Mouse (Mus musculus): ENCODE data around the gene Pygo2. TPM values are rescaled to one million over a fixed set of nuclear protein-coding genes. Genes with fewer than 3 reads are reported as not detected.

Pygo2 gene
- polyA plus RNA-seq, 2 experiments from 2014 or later = 8.6 to 9.6 TPM

DNA sequence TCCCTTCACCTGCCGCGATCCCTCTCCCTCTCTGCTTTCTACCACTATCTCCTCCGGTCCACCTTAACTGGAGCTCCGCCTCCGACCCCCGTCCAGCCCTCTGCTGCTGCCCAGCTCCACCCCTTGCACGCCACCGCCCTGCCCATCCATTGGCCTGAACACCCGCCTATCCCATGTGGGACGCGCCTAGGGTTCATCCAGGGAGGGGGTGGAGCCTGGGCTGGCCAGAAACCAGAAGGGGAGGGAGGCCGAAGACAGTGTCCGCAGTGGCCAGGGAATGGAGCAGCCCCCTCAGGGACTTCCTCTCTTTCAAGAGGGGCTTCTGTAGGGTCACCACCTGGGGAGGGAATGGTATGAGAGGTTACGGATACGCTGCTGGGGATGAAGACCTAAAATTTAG, 36.4 kb upstream of the Pygo2 start:
- ATAC-seq = peak; percentile 79

DNA sequence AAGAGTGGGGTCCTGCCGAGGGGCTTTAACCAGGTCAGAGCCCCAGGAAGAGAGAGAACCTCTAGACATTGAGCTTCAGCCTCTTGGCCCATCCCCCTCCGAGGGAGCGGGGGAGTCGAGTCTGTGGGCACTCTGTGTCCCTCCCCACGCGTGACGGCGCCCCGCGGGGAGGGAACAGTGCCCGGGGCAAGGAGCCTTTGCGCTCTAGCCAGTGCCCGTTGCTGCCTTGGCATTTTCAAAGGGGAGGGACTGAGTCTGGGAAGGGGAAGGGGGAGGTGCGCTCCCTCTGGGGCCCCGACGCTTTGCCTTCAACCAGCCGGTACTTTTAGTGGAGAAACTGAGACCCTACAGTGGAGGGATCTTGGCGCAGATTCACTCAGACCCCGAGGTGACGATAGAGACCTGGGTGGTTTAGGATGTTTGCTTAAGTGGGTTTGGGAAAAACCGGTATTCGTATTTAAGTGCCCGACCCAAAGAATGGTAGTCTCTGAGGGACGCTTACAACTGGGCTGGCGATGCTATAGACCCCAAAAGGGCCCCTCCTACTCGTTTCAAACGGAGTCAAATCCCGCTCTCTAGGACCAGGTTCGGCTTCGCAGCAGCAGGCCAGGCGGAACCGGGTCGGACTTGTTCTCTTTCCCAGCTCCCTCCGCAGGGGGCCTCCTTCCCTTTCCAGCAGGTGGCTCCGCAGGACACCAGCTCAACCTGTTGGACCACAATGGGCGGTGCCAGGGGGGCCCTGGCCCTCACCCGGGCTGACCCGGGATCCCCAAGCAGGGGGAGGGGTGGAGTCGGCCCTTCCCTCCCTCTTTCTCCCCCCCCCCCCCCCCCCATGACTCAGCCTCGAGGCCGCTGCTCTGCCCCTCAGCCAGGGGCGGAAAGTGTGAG, 35.8 kb upstream of the Pygo2 start, which contains the start of gene Zbtb7b:
Gene Zbtb7b (minus strand): TSS at position 771 of the 888 bp plus-strand sequence.
- ATAC-seq = peak; percentile 8

DNA sequence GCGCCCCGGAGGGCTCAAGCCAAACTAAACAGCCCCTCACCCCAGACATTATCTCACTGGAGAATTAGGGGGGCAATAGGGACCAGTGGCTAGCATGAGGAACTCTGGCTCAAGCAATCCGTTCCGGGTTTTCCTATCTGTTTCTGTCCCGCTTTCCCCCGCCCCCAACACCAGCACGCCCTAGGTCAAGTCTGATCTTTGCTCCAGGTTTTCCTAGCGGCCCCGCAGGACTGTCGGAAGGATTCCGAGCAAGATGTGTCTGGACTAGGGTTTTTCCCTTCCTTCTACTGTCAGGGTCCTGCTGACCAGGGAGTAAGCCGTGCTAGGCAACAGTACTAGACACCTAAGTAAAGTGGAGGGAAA, 35.1 kb upstream of the Pygo2 start:
- no peak for ATAC-seq

DNA sequence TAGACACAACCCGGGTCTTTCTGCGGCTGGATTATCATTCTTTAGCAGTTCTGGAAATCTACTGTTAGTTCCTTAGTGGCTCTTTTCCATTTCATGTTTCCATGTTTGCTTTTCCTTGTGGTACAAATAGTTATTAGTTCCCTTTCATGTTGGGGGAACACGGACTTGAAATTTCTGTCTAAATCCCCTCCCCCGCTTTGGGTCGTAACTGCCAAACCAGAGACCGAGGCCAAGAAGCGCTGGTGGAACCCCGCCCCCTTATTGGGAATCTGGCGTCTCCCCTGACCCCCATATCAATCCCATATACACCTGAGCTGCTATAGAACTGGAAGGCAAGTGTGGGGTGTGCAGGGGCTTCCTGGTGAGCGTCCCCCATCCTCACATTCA, 34.6 kb upstream of the Pygo2 start:
- no peak for ATAC-seq

DNA sequence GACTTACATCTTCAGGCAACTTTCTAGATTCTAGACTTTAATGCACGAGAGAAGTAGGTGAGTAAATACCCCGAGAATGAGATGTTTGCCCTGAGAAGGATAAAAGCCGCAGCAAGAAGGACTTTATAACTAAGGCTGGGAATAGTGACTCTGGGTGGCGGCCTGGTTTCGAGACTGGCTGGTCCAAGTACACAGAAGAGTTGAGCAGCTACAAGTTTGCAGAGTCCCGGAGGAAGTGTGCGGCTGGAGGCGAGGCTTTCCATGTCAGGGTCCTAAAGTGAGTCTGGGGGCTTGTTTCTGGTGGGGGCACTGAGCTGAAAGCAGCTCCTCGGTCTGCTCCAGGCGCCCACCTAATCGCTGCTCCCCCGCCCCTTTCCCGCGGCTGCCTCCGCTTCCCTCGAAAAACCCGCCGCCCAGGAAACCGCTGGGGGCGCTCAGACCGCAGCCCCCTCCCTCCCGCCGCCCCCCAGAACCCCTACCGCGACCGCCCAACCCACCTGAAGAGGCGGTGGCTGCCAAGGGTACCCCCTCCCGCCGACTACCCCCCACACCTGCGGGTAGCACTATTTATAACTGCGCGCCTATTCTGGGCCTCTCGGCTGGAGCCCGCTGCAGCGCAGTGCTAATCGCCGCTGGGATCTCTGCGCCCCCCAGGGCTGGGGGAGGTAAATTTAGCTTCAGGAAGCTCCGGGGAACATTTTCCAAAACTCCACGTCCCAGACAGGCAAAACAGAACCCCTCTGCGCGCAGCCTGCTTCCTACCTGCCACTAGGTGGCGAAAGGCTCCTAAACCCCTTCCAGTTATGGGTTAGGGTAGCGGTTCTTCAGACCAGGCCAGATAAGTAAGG, 34.0 kb upstream of the Pygo2 start:
- ATAC-seq = no peak

DNA sequence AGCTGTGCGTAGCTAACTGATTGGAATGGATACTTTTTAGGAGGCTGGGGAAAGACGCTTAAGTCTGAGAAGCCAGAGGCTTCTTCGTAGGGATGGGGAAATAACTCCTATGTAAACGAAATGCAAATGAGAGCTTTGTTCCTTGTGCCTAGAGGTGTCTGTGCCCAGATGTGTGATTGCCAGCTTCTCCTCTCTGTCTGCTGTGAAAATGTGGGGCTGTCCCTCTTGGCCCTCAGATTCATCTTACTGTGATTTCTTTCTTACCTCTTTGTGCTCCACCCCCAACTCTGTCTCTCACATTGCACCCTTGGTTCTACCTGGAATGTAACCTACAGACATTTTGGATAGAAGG, 33.4 kb upstream of the Pygo2 start:
- ATAC-seq = no peak

DNA sequence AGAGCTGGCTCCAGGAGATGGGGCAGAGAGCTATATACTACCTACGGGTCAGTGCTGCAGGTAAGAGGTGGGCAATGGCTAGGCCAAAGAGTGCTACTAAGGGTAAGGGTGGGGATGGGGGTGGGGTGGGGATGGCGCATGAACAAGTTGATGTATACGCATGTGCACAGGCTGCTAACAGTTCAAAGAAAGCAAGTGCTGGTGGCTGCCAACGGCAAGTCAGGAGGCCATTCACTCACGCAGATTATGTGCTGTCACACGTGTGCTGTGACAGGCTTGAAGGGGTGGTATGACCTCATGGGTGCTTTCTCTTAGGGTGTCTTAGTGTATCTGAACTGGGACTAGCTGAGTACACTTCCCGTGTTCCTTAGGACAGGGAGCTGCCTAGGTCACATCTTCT, 28.7 kb upstream of the Pygo2 start:
- ATAC-seq = no peak

DNA sequence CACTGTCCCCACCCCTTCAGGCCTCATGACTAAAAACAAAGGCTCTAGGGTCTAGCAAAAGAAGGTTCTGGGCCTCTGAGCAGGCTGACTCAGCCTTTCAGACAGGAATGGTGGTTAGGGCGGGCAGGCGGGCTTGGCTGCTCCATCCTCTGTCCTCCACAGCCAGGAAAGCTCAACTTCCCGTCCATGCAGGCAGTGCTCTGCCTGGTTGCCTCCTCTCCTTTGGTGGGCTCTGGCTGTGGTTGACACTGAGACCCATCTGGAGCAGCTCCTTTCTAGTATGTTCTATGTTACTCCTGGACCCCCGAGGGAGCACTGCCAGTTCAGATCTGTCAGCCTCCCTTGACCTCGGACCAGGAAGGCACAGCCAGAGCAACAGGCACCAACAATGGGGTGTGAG, 27.3 kb upstream of the Pygo2 start, which contains the start of gene Lenep:
Gene Lenep (minus strand): TSS at position 101 of the 400 bp plus-strand sequence.
- no peak for ATAC-seq

DNA sequence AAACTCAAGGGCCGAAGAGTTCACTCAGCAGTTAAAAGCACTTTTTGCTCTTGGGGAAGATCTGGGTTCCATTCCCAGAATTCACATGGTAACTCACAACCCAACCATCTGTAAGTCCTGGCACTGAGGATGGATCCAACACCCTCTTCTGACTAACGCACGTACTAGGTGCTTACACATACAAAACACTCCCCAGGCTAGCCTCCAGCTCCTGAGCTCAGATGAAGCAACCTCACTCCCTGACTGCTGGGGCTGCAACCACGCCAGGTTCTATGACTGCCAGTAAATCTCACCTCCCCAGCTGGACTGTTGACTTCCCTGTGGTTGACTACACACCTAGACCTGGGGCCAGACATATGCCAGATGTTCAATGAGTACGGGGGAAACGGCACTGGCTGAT, 23.1 kb upstream of the Pygo2 start:
- no peak for ATAC-seq

DNA sequence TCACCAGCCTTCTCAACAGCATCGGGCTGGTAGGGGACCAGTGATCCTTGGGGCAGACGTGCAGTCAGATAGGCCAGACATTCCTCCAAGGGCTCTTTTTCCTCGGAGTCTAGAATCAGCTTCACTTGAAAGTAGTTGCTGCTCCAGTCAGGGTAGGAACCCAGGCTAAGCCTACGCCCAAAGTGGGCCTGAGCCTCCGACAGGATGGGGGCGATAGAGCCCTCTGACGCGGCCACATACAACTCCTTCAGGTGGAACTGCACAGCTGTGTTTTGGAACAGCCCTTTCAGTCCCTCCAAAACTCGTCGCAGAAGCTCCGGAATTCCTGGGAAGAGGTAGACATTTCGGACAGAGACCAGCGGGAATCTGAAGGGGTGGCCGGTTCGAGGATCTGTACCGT, 21.6 kb upstream of the Pygo2 start:
- ATAC-seq = no peak

DNA sequence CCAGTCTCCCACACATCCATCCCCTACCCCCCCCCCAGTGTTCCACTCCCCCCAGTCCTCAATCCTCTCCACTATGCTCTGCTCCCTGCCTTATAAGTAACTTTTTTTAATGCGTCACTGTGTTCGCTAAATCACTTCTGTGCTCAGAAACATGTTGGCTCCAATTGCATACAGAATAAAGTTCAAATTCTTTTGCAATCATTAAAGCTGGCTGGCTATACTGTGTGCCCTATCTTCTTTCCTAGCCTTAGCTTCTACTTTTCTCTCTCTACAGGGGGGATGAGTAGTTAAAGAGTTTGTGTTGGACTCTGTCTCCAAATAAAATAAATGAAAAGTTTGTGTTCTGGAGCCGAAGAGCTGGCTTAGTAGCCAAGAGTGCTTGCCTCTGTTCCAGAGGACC, 20.3 kb upstream of the Pygo2 start:
- no peak for ATAC-seq

DNA sequence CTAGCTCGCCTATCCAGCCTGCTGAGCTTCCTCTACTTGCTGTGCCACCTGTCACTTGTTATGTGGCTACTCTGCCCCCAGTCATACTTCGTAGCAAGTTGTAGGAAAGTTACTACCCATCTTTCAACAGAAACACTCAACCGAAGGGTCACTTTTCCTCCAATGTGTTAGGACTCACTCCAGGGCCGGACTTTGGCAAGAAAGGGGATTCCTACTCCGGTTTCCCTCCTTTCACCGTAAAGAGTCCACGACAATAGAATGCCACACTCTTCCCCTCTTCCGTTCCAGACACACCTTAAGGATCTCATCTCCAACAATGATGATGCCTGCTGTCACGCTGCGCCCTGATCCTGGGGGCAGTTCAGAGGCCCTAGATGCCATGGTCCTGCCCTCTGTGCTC, 19.1 kb upstream of the Pygo2 start:
- no peak for ATAC-seq

DNA sequence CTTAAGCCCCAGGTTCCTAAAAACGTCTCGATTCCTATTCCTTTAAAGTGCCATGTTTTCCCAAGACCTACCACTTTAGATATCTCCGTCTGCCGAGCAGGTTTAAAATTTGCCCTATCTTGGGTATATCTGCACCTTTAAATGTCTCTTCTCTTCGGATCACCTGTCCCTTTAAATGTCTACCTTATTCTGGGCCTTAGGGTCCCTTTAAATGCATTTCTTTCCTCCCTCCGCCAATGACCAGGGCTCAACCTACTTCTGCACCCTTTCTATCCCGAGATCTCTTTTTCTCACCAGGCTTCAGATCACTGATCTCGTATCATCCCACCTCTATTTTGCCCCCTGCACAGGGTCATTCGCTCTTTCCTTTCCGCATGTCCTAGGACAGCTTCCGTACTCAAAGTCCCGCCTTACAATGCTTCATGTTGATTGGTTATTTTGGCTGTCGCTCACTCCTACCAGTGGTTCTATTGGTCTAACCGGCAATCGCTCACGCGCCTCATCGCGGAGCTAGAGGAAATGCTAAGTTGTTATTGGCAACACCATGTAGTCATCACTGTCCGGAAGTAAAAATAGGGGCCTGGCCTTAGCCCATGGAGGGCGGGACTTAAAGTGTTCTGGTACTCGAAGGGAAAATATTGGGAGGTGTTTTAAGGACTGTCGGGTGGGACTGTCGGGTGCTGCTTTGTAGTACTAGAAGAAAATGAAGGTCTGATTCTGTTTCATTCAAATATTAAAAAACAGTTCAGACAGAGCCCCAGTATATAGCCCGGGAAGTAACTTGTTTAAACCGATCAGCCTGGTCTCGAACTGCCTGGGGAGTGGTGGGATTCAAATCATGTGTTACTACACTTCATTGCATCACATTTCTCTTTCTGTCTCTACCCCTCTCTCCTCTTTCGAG, 18.3 kb upstream of the Pygo2 start, which contains the start of gene Flad1:
Gene Flad1 (minus strand): TSS at position 381 of the 904 bp plus-strand sequence.
- peak; percentile 100 for ATAC-seq

DNA sequence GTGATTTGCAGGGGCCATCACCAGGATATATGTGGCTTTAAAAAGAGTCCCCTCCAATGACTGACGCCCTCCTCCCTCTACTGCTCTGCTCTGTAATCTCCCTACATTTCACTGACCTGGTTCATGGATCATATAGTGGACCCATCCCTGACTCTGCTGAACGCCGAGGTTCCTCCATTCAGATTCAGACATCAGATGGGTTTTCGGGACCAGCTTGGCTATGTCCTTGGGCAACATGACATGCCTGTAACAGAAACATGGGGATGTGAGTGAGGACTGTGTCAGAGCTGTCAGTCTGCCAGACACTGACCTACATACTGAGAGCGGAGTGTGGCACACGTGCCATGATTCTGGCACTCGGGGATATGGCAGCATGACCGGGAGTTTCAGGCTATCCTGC, 13.9 kb upstream of the Pygo2 start:
- no peak for ATAC-seq

DNA sequence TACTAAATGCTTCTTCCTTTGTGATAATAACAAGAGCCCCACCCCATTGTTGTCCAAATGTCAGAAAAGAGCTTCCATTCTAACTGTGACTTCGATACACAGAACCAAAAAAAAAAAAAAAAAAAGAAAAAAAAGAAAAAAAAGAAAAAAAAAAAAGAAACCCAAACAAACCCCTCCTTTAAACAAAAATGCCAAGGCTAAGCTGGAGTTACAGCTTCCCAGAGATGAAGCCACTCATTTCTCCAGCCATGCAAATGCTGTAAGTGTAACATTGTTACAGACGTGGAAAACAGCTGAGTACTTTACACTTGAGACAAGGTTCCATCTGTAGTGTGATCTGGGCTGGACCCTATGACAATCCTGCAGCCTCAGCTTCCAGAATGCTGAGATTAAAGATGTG, 12.9 kb upstream of the Pygo2 start:
- no peak for ATAC-seq

DNA sequence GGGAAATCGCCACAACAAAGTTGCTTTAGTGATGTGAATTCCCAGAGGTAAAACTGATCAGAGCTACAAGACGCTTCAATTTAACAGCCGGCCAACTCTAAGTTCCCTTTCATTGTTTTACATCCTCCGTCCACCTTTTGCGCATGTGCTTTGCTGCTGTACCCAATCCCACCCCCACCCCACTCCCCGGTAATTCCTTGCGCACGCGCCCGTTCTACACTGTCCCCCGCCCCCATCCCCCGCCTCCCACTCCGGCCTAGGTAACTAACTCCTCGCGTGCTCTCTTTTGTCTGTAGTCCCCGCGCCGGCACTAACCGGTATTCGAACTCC, 12.2 kb upstream of the Pygo2 start:
- no peak for ATAC-seq

DNA sequence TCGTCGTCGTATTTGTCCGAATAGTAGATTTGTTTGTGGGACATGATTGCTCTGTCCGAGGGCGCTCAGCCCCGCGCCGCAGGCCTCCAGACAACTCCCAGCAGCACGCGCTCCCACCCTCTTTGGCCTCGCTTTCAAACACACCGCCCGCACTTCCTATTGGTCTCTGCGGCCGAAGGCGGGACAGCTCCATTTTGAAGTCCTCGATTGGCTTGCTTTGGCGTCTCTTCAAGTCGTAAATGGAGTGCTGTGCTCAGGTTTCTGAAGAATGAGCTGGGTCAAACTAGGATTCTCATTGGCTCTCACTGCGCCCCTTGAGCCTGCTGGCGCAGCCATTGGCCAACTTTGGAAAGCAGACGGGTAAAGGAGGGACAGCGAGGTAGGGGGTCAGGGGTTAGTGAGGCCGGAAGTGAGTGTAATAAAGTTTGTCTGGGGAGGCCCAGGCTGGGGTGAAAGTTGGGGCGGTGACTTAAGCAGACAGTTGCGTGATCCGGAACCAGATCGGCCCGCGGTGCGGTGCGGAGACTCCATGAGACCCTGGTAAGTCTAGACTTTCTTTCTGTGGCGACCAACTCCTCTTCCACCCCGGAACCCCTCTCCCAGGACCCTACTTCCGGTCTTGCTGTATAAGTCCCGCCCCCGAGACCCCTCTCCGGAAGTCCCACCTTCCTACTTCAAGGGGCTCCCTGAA, 11.7 kb upstream of the Pygo2 start, which contains the start of the genes Cks1b and Shc1:
Gene Cks1b (minus strand): TSS at position 214 of the 691 bp plus-strand sequence.
Gene Shc1 (plus strand): TSS at position 274 of the 691 bp plus-strand sequence.
- ATAC-seq = peak; percentile 99

DNA sequence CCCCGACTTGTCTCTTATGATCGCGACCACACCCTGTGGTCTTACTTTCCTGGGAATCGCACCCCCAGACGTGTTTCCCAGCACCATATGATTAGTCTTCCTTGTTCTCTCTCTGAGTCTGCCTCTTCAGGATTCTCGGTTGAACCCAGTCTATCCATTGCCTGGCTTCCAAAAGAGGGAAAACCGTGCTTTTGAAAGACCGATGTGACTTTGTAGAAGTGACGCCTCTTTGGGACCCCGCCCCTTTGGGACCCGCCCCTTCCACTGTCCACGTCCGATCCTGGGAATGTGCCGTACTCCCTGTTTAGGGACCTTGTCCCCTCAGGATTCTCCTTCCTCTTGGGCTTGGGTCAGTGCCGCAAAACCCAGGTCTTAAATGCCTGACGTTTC, 11.2 kb upstream of the Pygo2 start:
- no peak for ATAC-seq

DNA sequence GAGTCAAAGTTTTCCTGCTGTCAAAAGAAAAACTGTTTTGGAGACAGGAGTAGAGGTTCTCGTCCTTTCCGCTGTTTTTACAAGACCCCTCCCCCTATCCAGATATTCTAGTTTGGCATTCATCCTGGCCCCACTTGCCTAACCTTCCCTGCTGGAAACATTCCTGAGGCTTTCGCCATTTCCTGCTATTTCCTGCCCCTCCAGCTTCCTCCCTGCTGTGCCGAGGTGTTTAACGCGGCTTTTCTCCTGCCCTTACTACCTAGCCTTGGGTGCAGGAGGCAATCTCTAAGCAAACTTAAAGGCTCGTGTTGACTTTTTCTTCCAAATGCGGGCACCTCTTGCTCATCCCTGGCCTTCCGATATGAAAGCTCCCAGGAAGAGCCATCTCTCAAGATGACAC, 10.4 kb upstream of the Pygo2 start:
- ATAC-seq = no peak

DNA sequence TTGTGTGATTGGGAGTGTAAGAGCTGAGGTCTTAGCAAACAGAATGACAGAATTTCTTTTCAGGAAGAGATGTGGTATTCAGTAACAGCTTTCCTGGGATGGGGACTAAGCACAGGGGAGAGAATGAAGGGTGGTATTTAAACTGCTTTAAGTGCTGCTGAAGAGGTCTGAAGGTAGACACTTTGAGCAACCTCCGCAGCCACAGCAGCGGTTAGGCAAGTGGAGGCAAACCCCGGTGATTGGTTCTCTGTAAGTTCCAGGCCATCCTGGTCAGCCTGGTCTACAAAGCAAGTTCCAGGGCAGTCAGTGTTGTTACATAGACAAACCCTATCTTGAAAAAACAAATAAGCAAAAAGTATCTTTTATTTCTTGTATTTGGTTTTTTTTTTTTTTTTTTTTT, 10.0 kb upstream of the Pygo2 start:
- ATAC-seq = no peak

DNA sequence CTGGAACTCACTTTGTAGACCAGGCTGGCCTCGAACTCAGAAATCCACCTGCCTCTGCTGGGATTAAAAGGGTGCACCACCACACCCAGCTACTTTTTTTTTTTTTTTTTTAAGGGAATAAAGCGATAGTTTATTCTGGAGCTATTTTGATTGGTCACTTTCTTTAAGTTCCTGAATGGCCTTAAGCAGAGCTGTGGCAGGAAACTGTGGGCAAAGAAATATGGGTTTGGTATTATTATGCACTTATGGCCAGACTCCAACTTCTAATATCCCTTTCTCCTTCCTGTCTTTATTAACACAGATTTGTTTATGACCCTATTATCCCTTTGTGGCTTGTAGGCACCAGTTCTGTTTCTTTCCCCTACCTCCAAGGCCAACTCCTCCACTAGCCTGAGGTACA, 9.6 kb upstream of the Pygo2 start:
- no peak for ATAC-seq
